In genomic region chr12:12787608-12788262, GRCm38 (mm10) we compare ENCODE assay signal across 10 mouse cellular contexts.
DNase-seq lines count a peak whose midpoint lies in the region; ATAC-seq and TF ChIP-seq lines count a peak whose summit lies in the region.
"Had no signal": no experiment of that assay in that cellular context is flagged by ENCODE, and none has a peak within 500 bp of the region (broad histone marks: within the 10 kb centered on the region; RNA-seq: fewer than 3 reads in every experiment).

No protein-coding gene starts in this region.

- DNase-seq in ES-E14 (ENCODE audit: low read depth, low spot score) (peak; percentile 26), adipocyte (ENCODE audit: low spot score) (no peak)
- DNase-seq in hindbrain, embryonic 11.5 days (ENCODE audit: low spot score), result peak; percentile 41
- no peak for DNase-seq in liver, postnatal 0 days
- DNase-seq in layer of hippocampus, postnatal 25 days (ENCODE audit: extremely low spot score in 1 of 2, low spot score in 1 of 2), result no peak
- no peak for DNase-seq in cerebellum, adult 9-11 months
- DNase-seq in right cerebral cortex, adult 2 months (ENCODE audit: low spot score in 2 of 2), result no peak
- DNase-seq: retina, postnatal 1 day had no signal

- TF ChIP-seq EP300 in liver, postnatal 0 days (IDR thresholded peaks at IDR 0.05; ENCODE audit: low read depth), result no peak

- H3K27me3 ChIP-seq in E14TG2a.4 (ENCODE audit: insufficient read depth, low read length), result no peaks in the 10 kb centered on the region
- H3K27me3 ChIP-seq in hindbrain, embryonic 11.5 days (ENCODE audit: control insufficient read depth, insufficient read depth, low read length), result no peaks in the 10 kb centered on the region; the same call in 1 of the 2 replicates
- no peaks in the 10 kb centered on the region for H3K27me3 ChIP-seq in liver, postnatal 0 days (ENCODE audit: insufficient read depth, low read length)

- H3K4me1 ChIP-seq in E14TG2a.4 (replicated peaks; ENCODE audit: low read depth, low read length) (peaks cover 90% of the 10 kb centered on the region), ES-E14 (ENCODE audit: control insufficient read depth in 2 of 2, insufficient read depth in 2 of 2, low read length in 2 of 2, poor library complexity in 1 of 2) (peaks cover 19 to 37% of the 10 kb centered on the region in 2 experiments)
- H3K4me1 ChIP-seq in hindbrain, embryonic 11.5 days (replicated peaks; ENCODE audit: control insufficient read depth, insufficient read depth, low read length), result peaks cover 6% of the 10 kb centered on the region; the same call in 1 of the 2 replicates
- peaks cover 6% of the 10 kb centered on the region; the same call in 1 of the 2 replicates for H3K4me1 ChIP-seq in liver, postnatal 0 days (ENCODE audit: insufficient read depth)

- peak overlapping the region; percentile 99 for H3K27ac ChIP-seq in ES-E14 (ENCODE audit: insufficient read depth, low read depth, low read length, poor library complexity, severe bottlenecking)
- H3K27ac ChIP-seq in hindbrain, embryonic 11.5 days (ENCODE audit: low read depth, low read length), result no peak overlapping the region
- 0 out of 2 replicates have a peak overlapping the region, but pooled peaks have one; percentile 29 for H3K27ac ChIP-seq in liver, postnatal 0 days (ENCODE audit: low read depth)
- H3K27ac ChIP-seq: layer of hippocampus, adult 2 months had no signal

- H3K36me3 ChIP-seq in E14TG2a.4 (ENCODE audit: insufficient read depth, low read length) (peaks cover 19% of the 10 kb centered on the region), ES-E14 (ENCODE audit: control insufficient read depth, insufficient read depth, low read length, poor library complexity, severe bottlenecking) (no peaks in the 10 kb centered on the region; the same call in 1 of the 2 replicates)
- H3K36me3 ChIP-seq in hindbrain, embryonic 11.5 days (ENCODE audit: control insufficient read depth, insufficient read depth, low read length), result no peaks in the 10 kb centered on the region
- H3K36me3 ChIP-seq in liver, postnatal 0 days (replicated peaks; ENCODE audit: insufficient read depth, low read length), result no peaks in the 10 kb centered on the region

- no peak for TF ChIP-seq CTCF in E14TG2a.4 (conservative IDR thresholded peaks at IDR 0.05; ENCODE audit: low read length)
- TF ChIP-seq CTCF in liver, postnatal 0 days (IDR thresholded peaks at IDR 0.05; ENCODE audit: low read depth), result no peak

- H3K4me2 ChIP-seq in hindbrain, embryonic 11.5 days (replicated peaks; ENCODE audit: low read depth, low read length), result peak overlapping the region; percentile 36
- peak overlapping the region; percentile 66 for H3K4me2 ChIP-seq in liver, postnatal 0 days (ENCODE audit: low read depth, low read length)

- peak overlapping the region; percentile 79 for H3K4me3 ChIP-seq in E14TG2a.4 (replicated peaks; ENCODE audit: low read length)
- peak overlapping the region; percentile 53 to 62 for H3K4me3 ChIP-seq in ES-E14 (ENCODE audit: insufficient read depth in 1 of 2, low read depth in 1 of 2, low read length in 2 of 2, poor library complexity in 1 of 2, severe bottlenecking in 1 of 2)
- no peak overlapping the region for H3K4me3 ChIP-seq in hindbrain, embryonic 11.5 days (ENCODE audit: low read depth, low read length)
- peak overlapping the region; percentile 34 for H3K4me3 ChIP-seq in liver, postnatal 0 days (ENCODE audit: low read depth, low read length)
- H3K4me3 ChIP-seq: layer of hippocampus, adult 2 months had no signal

- H3K9ac ChIP-seq in ES-E14 (ENCODE audit: insufficient read depth, low read depth, low read length, poor library complexity, severe bottlenecking), result peak overlapping the region; percentile 57
- peak overlapping the region; percentile 17; the same call in 1 of the 2 replicates for H3K9ac ChIP-seq in hindbrain, embryonic 11.5 days (ENCODE audit: low read depth, low read length)
- no peak overlapping the region; the same call in 1 of the 2 replicates for H3K9ac ChIP-seq in liver, postnatal 0 days (replicated peaks)

- WGBS in hindbrain, embryonic 11.5 days, result 4% methylated on average over 19 of the region's 19 CpGs
- 22% methylated on average over 19 of the region's 19 CpGs for WGBS in liver, postnatal 0 days (ENCODE audit: insufficient replicate concordance)

- H3K9me3 ChIP-seq in E14TG2a.4 (ENCODE audit: low read length) (peaks cover 12% of the 10 kb centered on the region), ES-E14 (ENCODE audit: control insufficient read depth, insufficient read depth, low read depth, low read length) (no peaks in the 10 kb centered on the region)
- H3K9me3 ChIP-seq in hindbrain, embryonic 11.5 days (ENCODE audit: control insufficient read depth, low read length), result no peaks in the 10 kb centered on the region
- no peaks in the 10 kb centered on the region for H3K9me3 ChIP-seq in liver, postnatal 0 days (ENCODE audit: low read length)

- peak; percentile 54; the same call in 1 of the 2 replicates for ATAC-seq in hindbrain, embryonic 11.5 days (ENCODE audit: low FRiP score)
- no peak for ATAC-seq in liver, postnatal 0 days

- in situ Hi-C loops in ES-E14 (cut with MboI; ENCODE audit: low sequenced_read_pairs in 2 of 2, unreplicated experiment in 2 of 2), result loop anchor here in 1 of 2 experiments (10.0 kb wide), 1 partner anchor 147 kb away; no protein-coding TSS in a partner anchor

TF ChIP-seq in ES-E14, 5 proteins besides CTCF, POLR2A, EP300 and RAD21:
- no peak for TF ChIP-seq MAFK (IDR thresholded peaks at IDR 0.05; ENCODE audit: insufficient read depth, low read depth, low read length)
- TF ChIP-seq HCFC1 (IDR thresholded peaks at IDR 0.05; ENCODE audit: borderline replicate concordance, insufficient read depth, low read length), result no peak

Comparison
In these comparisons a context has a peak if more than half of its experiments do, and no peak if none do; other contexts are left out.
1. DNase-seq: peak in ES-E14 (single experiment) and hindbrain, embryonic 11.5 days (single experiment); none in liver, postnatal 0 days (single experiment), layer of hippocampus, postnatal 25 days (0 of 2), adipocyte (single experiment), cerebellum, adult 9-11 months (single experiment) and right cerebral cortex, adult 2 months (0 of 2).